Mouse (Mus musculus) retina, adult 2 months (tissue): Measurements from ENCODE around the gene Gm48551.

Source experiments
- DNase-seq: peaks from one replicate; pipeline ENCODE4 v3.0.0-alpha.2; 2012; ENCODE audit warnings: low read depth, low spot score

Gm48551 gene

GRCm38 (mm10) chr10:81383802-81384604 is at the start of gene Gm48551, which contains the start of gene Dohh:
Gene Gm48551, plus strand, starts transcription at chr10:81384466.
Gene Dohh, plus strand, starts transcription at chr10:81384428.
- DNase-seq: peak; percentile 98

- DNase-seq: no peak
Measured at GRCm38 (mm10) chr10:81335393-81336340, 48.6 kb upstream of the Gm48551 start.

GRCm38 (mm10) chr10:81336558-81336957 is 47.7 kb upstream of the Gm48551 start:
- DNase-seq: no peak

GRCm38 (mm10) chr10:81340551-81341332 is 43.5 kb upstream of the Gm48551 start:
- no peak for DNase-seq

- no peak for DNase-seq
Measured at GRCm38 (mm10) chr10:81341333-81341949, 42.8 kb upstream of the Gm48551 start.

- DNase-seq: no peak
Measured at GRCm38 (mm10) chr10:81342686-81343505, 41.4 kb upstream of the Gm48551 start, which contains the start of gene Gipc3. Gene Gipc3, minus strand, starts transcription at chr10:81343266.

- DNase-seq: no peak
Measured at GRCm38 (mm10) chr10:81344421-81345161, 39.7 kb upstream of the Gm48551 start.

GRCm38 (mm10) chr10:81345162-81345534 is 39.1 kb upstream of the Gm48551 start:
- no peak for DNase-seq

- no peak for DNase-seq
Measured at GRCm38 (mm10) chr10:81346453-81347067, 37.7 kb upstream of the Gm48551 start.

- no peak for DNase-seq
Measured at GRCm38 (mm10) chr10:81349146-81349545, 35.1 kb upstream of the Gm48551 start.

- DNase-seq: no peak
Measured at GRCm38 (mm10) chr10:81349961-81350350, 34.3 kb upstream of the Gm48551 start.

GRCm38 (mm10) chr10:81350351-81351063 is 33.8 kb upstream of the Gm48551 start, which contains the start of gene Hmg20b:
Gene Hmg20b, minus strand, starts transcription at chr10:81350480.
- peak; percentile 94 for DNase-seq

- DNase-seq: no peak
Measured at GRCm38 (mm10) chr10:81351678-81352291, 32.5 kb upstream of the Gm48551 start.

GRCm38 (mm10) chr10:81354738-81355477 is 29.4 kb upstream of the Gm48551 start:
- no peak for DNase-seq

GRCm38 (mm10) chr10:81355533-81355932 is 28.7 kb upstream of the Gm48551 start:
- DNase-seq: no peak

GRCm38 (mm10) chr10:81356352-81356990 is 27.8 kb upstream of the Gm48551 start:
- no peak for DNase-seq
